Mouse (Mus musculus): ENCODE results near the gene Taf13. TPM values are rescaled to one million over a fixed set of nuclear protein-coding genes. Genes with fewer than 3 reads are reported as not detected.
A peak's percentile ranks its signal among the peaks of the same experiment; 100 is the strongest.

The Taf13 gene
- polyA plus RNA-seq, 1 experiment = 1.3 TPM

DNA sequence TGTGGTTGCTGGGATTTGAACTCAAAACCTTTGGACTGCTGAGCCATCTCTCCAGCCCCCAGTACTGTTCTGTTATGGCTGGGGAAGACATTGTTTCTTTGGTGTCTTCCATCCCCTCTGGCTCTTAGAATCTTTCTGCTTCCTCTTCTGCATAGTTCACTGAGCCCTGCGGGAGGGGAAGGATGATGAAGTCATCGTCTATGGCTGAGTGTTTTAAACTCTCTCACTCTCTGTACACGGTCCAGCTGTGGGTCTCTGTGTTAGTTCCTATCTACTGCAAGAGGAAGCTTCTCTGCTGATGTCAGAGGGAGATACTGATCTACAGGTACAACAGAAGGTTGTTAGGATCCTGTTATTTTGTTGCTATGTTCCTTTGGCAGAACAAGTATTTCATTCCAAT lies 37.4 kb downstream of the Taf13 start:
- WGBS = 6% methylated on average over 3 of the region's 3 CpGs
- H3K27me3 ChIP-seq (ENCODE audit: control insufficient read depth, insufficient read depth, low read length) = no peaks in the 10 kb centered on the region
- no peak overlapping the region for H3K4me3 ChIP-seq (ENCODE audit: extremely low read depth, insufficient read depth, insufficient read length)
- peak; percentile 8 to 16 for DNase-seq (ENCODE audit: low read depth in 1 of 2, low spot score in 2 of 2)
- H3K4me1 ChIP-seq (ENCODE audit: control insufficient read depth, insufficient read depth, insufficient read length) = 0 out of 2 replicates have a peak, but pooled peaks cover 3% of the 10 kb centered on the region
- TF ChIP-seq POLR2A (IDR thresholded peaks at IDR 0.05; ENCODE audit: low read depth, low read length) (no peak), CTCF (IDR thresholded peaks at IDR 0.05; ENCODE audit: extremely low read depth, insufficient read depth, insufficient read length, insufficient replicate concordance) (no peak)
- H3K36me3 ChIP-seq (ENCODE audit: control insufficient read depth, insufficient read depth, low read length) = peaks cover 3% of the 10 kb centered on the region; the same call in 1 of the 2 replicates
- no peak overlapping the region for H3K27ac ChIP-seq (ENCODE audit: insufficient read depth, low read length)

Other genes with a start within 250 kb of the Taf13 start
- 0.15 and 0.28 TPM in 2 replicates for gene Mybphl, start 206.8 kb upstream of the Taf13 start, polyA plus RNA-seq (2012; rRNA removed)
- 5.4 and 6.1 TPM in 2 replicates for gene Psrc1, start 187.9 kb upstream of the Taf13 start, polyA plus RNA-seq (2012; rRNA removed)
- 2.6 and 4.2 TPM in 2 replicates for gene Celsr2, start 156.1 kb upstream of the Taf13 start, polyA plus RNA-seq (2012; rRNA removed)
- gene Sars, start 126.5 kb upstream of the Taf13 start, polyA plus RNA-seq (2012; rRNA removed) = 22.2 and 27.0 TPM in 2 replicates
- not detected in 2 replicates for gene 1700013F07Rik, start 37.5 kb upstream of the Taf13 start, polyA plus RNA-seq (2012; rRNA removed)
- gene 5330417C22Rik, start 35.2 kb upstream of the Taf13 start, polyA plus RNA-seq (2012; rRNA removed) = 2.2 and 2.5 TPM in 2 replicates
- 2.4 and 2.6 TPM in 2 replicates for gene Tmem167b, start 9.2 kb upstream of the Taf13 start, polyA plus RNA-seq (2012; rRNA removed)
- gene Wdr47, start 19.6 kb downstream of the Taf13 start, polyA plus RNA-seq (2012; rRNA removed) = 2.6 and 2.9 TPM in 2 replicates
- 21.4 and 29.2 TPM in 2 replicates for gene Clcc1, start 82.2 kb downstream of the Taf13 start, polyA plus RNA-seq (2012; rRNA removed)
- 1.8 and 2.5 TPM in 2 replicates for gene Gpsm2, start 150.6 kb downstream of the Taf13 start, polyA plus RNA-seq (2012; rRNA removed)
- 0.05 and 0.07 TPM in 2 replicates for gene Aknad1, start 168.0 kb downstream of the Taf13 start, polyA plus RNA-seq (2012; rRNA removed)